Mouse (Mus musculus) lung, postnatal 0 days (tissue): ENCODE results near the gene Rps18. TPM values are rescaled to one million over a fixed set of nuclear protein-coding genes. Genes with fewer than 3 reads are reported as not detected.
"Not testable (repeated sequence)": the region's sequence is repeated elsewhere in the genome, so short reads cannot be mapped to it uniquely, and the experiment has no call there.

Source experiments
- ATAC-seq: fragments of 200-750 bp; cut with Nextera tagmentation; 2 replicates; pipeline ENCODE4 v1.8.0; 2017; ENCODE audit warnings: moderate library complexity
- DNase-seq: peaks from one replicate; pipeline ENCODE4 v3.0.0-alpha.2; 2016; ENCODE audit warnings: low spot score
- H3K27ac ChIP-seq: fragments of 300-500 bp; sonication (generic); 2 replicates; pipeline ENCODE4 v1.5.1; 2014; ENCODE audit warnings: antibody characterized with exemption, mild to moderate bottlenecking, low read length, mixed read lengths
- H3K27me3 ChIP-seq: fragments of 300-500 bp; sonication (generic); replicated peaks from 2 replicates; pipeline ENCODE4 v1.6.1; 2014; ENCODE audit warnings: low read length, mixed read lengths; ENCODE audit not compliant: insufficient read depth
- H3K36me3 ChIP-seq: fragments of 300-500 bp; sonication (generic); 2 replicates; pipeline ENCODE4 v1.6.1; 2014; ENCODE audit warnings: low read length, mixed read lengths; ENCODE audit not compliant: insufficient read depth
- H3K4me1 ChIP-seq: fragments of 300-500 bp; sonication (generic); 2 replicates; pipeline ENCODE4 v1.6.1; 2014; ENCODE audit warnings: antibody characterized with exemption, low read depth, low read length, mixed read lengths; ENCODE audit not compliant: insufficient read depth
- H3K4me2 ChIP-seq: fragments of 300-500 bp; sonication (generic); replicated peaks from 2 replicates; pipeline ENCODE4 v1.6.1; 2014; ENCODE audit warnings: low read depth, mild to moderate bottlenecking, low read length, moderate library complexity, mixed read lengths
- H3K4me3 ChIP-seq: fragments of 300-500 bp; sonication (generic); 2 replicates; pipeline ENCODE4 v1.5.1; 2014; ENCODE audit warnings: low read depth, low read length
- H3K9ac ChIP-seq: fragments of 300-500 bp; sonication (generic); replicated peaks from 2 replicates; pipeline ENCODE4 v1.6.1; 2014; ENCODE audit warnings: low read depth, mild to moderate bottlenecking
- H3K9me3 ChIP-seq: fragments of 300-500 bp; sonication (generic); 2 replicates; pipeline ENCODE4 v1.6.1; 2016; ENCODE audit warnings: low read length, mixed read lengths
- CTCF ChIP-seq: IDR thresholded peaks from 2 replicates; pipeline ENCODE4 v1.5.1; 2016; ENCODE audit warnings: antibody characterized with exemption, mild to moderate bottlenecking
- EP300 ChIP-seq: IDR thresholded peaks from 2 replicates; pipeline ENCODE4 v1.6.1; 2016; ENCODE audit warnings: antibody characterized with exemption, mild to moderate bottlenecking, control low read depth
- WGBS: fragments of 180-500 bp; shearing (Covaris S2); extraction: QIAGEN DNeasy Blood & Tissue Kit; methylation state at CpG from one replicate; pipeline ENCODE4 v1.1.7; 2014; 5-methylcytosine and 5-hydroxymethylcytosine counted together
- polyA plus RNA-seq: library from polyadenylated mRNA; unstranded; fragments of >200 nt; fragmentation: Nextera tagmentation; extraction: Ambion mirVana; gene quantifications from 2 replicates; pipeline ENCODE4 v1.2.1, GENCODE M21; 2015

Gene Rps18
- 1,282 and 1,435 TPM in 2 replicates for polyA plus RNA-seq

- Histone ChIP-seq H3K4me1 (peaks cover 9% of the 10 kb centered on the region; the same call in 1 of the 2 replicates), H3K36me3 (peaks cover 4% of the 10 kb centered on the region; the same call in 1 of the 2 replicates), H3K27me3 (no peaks in the 10 kb centered on the region), H3K4me3 (peak within 1 kb of the TSS; percentile 60), H3K4me2 (peak within 1 kb of the TSS; percentile 67), H3K9ac (peak within 1 kb of the TSS; percentile 96), H3K9me3 (no peaks in the 10 kb centered on the region), H3K27ac (peak within 1 kb of the TSS; percentile 95)
- under 1% methylated on average over 50 of the region's 50 CpGs for WGBS
- TF ChIP-seq CTCF = peak; percentile 51
- TF ChIP-seq EP300 = peak; percentile 51; the same call in 1 of the 2 replicates
- peak; percentile 99 for DNase-seq
- ATAC-seq = peak; percentile 88
Observed at GRCm38 (mm10) chr17:33955555-33956214, at the start of gene Rps18, which contains the start of gene Vps52. Gene Rps18 (minus strand): TSS chr17:33956001. Gene Vps52 (plus strand): TSS chr17:33955812.

GRCm38 (mm10) chr17:34003426-34003825, 47.6 kb upstream of the Rps18 start:
- DNase-seq (peak; percentile 15), ATAC-seq (no peak)

GRCm38 (mm10) chr17:34000796-34001195, 45.0 kb upstream of the Rps18 start:
- not testable (repeated sequence) for DNase-seq, H3K4me1 ChIP-seq, ATAC-seq, H3K27ac ChIP-seq, H3K27me3 ChIP-seq, H3K9ac ChIP-seq, H3K36me3 ChIP-seq, H3K9me3 ChIP-seq
- 41% methylated on average over 2 of the region's 2 CpGs for WGBS
- H3K4me2 ChIP-seq = peak overlapping the region; percentile 93
- H3K4me3 ChIP-seq = peak overlapping the region; percentile 73

More at GRCm38 (mm10) chr17:34003426-34003825, 47.6 kb upstream of the Rps18 start:
- 5% methylated on average over 5 of the region's 5 CpGs for WGBS
- Histone ChIP-seq H3K9me3 (no peaks in the 10 kb centered on the region), H3K27ac (no peak overlapping the region), H3K36me3 (no peaks in the 10 kb centered on the region), H3K27me3 (no peaks in the 10 kb centered on the region), H3K9ac (no peak overlapping the region), H3K4me1 (no peaks in the 10 kb centered on the region), H3K4me2 (no peak overlapping the region), H3K4me3 (no peak overlapping the region)
- no peak for TF ChIP-seq EP300
- TF ChIP-seq CTCF = peak; percentile 87

GRCm38 (mm10) chr17:34000150-34000537, 44.3 kb upstream of the Rps18 start, which contains the start of gene H2-K1:
Gene H2-K1 (minus strand): TSS chr17:34000347.
- DNase-seq (peak; percentile 97), ATAC-seq (peak; percentile 99)
- H3K27me3 ChIP-seq = no peaks in the 10 kb centered on the region
- no peaks in the 10 kb centered on the region for H3K36me3 ChIP-seq
- WGBS = 2% methylated on average over 24 of the region's 30 CpGs
- H3K4me3 ChIP-seq = peak within 1 kb of the TSS; percentile 73
- no peaks in the 10 kb centered on the region for H3K4me1 ChIP-seq
- TF ChIP-seq EP300 (no peak), CTCF (no peak)
- peak within 1 kb of the TSS; percentile 52 for H3K9ac ChIP-seq
- no peaks in the 10 kb centered on the region for H3K9me3 ChIP-seq
- H3K27ac ChIP-seq = no peak within 1 kb of the TSS
- peak within 1 kb of the TSS; percentile 93 for H3K4me2 ChIP-seq

GRCm38 (mm10) chr17:33999341-34000149, 43.7 kb upstream of the Rps18 start:
- peak; percentile 28 for ATAC-seq
- DNase-seq = peak; percentile 37

GRCm38 (mm10) chr17:33998697-33999096, 42.9 kb upstream of the Rps18 start:
- H3K27me3 ChIP-seq, H3K4me3 ChIP-seq, DNase-seq, H3K36me3 ChIP-seq, H3K9me3 ChIP-seq, H3K27ac ChIP-seq, ATAC-seq, H3K4me2 ChIP-seq, H3K9ac ChIP-seq, H3K4me1 ChIP-seq: not testable (repeated sequence)
- WGBS = 37% methylated on average over 5 of the region's 5 CpGs

More at GRCm38 (mm10) chr17:33999341-34000149, 43.7 kb upstream of the Rps18 start:
- TF ChIP-seq CTCF = no peak
- Histone ChIP-seq H3K27me3 (no peaks in the 10 kb centered on the region), H3K4me1 (no peaks in the 10 kb centered on the region), H3K9me3 (no peaks in the 10 kb centered on the region), H3K9ac (peak overlapping the region; percentile 52), H3K4me2 (peak overlapping the region; percentile 93), H3K4me3 (peak overlapping the region; percentile 73), H3K36me3 (no peaks in the 10 kb centered on the region), H3K27ac (no peak overlapping the region)
- WGBS = 2% methylated on average over 69 of the region's 87 CpGs

- not testable (repeated sequence) for H3K4me2 ChIP-seq, DNase-seq, H3K27ac ChIP-seq, H3K36me3 ChIP-seq, H3K4me3 ChIP-seq, H3K9me3 ChIP-seq, ATAC-seq, H3K27me3 ChIP-seq, H3K4me1 ChIP-seq, H3K9ac ChIP-seq
- WGBS = 87% methylated on average over 2 of the region's 2 CpGs
Observed at GRCm38 (mm10) chr17:33997025-33997424, 41.2 kb upstream of the Rps18 start.
